Mouse (Mus musculus): ENCODE measurements around the gene Ptpn6. TPM values are rescaled to one million over a fixed set of nuclear protein-coding genes. Genes with fewer than 3 reads are reported as not detected.

Ptpn6 gene
- polyA plus RNA-seq, 1 experiment from 2014 or later: 6.1 TPM

- no peak for DNase-seq (ENCODE audit: low spot score)
- peak overlapping the region; percentile 76 for H3K4me3 ChIP-seq
- H3K27me3 ChIP-seq (ENCODE audit: low read depth, poor library complexity, severe bottlenecking): 0 out of 2 replicates have a peak, but pooled peaks cover 4% of the 10 kb centered on the region
- peaks cover 40% of the 10 kb centered on the region for H3K4me1 ChIP-seq
- 87% methylated on average over 7 of the region's 7 CpGs for WGBS
- H3K36me3 ChIP-seq: peaks cover 76% of the 10 kb centered on the region
- peak overlapping the region; percentile 96 for H3K27ac ChIP-seq (replicated peaks)
- H3K9me3 ChIP-seq (replicated peaks): no peaks in the 10 kb centered on the region
Observed at GRCm38 (mm10) chr6:124746654-124747632, 8.4 kb upstream of the Ptpn6 start.

GRCm38 (mm10) chr6:124746296-124746605 is 7.7 kb upstream of the Ptpn6 start:
- peaks cover 73% of the 10 kb centered on the region for H3K36me3 ChIP-seq
- H3K4me3 ChIP-seq: peak overlapping the region; percentile 76
- H3K27me3 ChIP-seq (ENCODE audit: low read depth, poor library complexity, severe bottlenecking): 0 out of 2 replicates have a peak, but pooled peaks cover 4% of the 10 kb centered on the region
- peaks cover 46% of the 10 kb centered on the region for H3K4me1 ChIP-seq
- WGBS: 20% methylated on average over 8 of the region's 8 CpGs
- H3K27ac ChIP-seq (replicated peaks): peak overlapping the region; percentile 96
- H3K9me3 ChIP-seq (replicated peaks): no peaks in the 10 kb centered on the region
- DNase-seq (ENCODE audit: low spot score): no peak

GRCm38 (mm10) chr6:124745490-124746295 is 7.2 kb upstream of the Ptpn6 start:
- Histone ChIP-seq H3K9me3 (replicated peaks) (no peaks in the 10 kb centered on the region), H3K4me1 (peaks cover 46% of the 10 kb centered on the region), H3K36me3 (peaks cover 70% of the 10 kb centered on the region), H3K27ac (replicated peaks) (peak overlapping the region; percentile 96), H3K4me3 (peak overlapping the region; percentile 76), H3K27me3 (ENCODE audit: low read depth, poor library complexity, severe bottlenecking) (0 out of 2 replicates have a peak, but pooled peaks cover 4% of the 10 kb centered on the region)
- peak; percentile 91 for DNase-seq (ENCODE audit: low spot score)
- WGBS: under 1% methylated on average over 85 of the region's 85 CpGs

- Histone ChIP-seq H3K27me3 (ENCODE audit: low read depth, poor library complexity, severe bottlenecking) (0 out of 2 replicates have a peak, but pooled peaks cover 4% of the 10 kb centered on the region), H3K4me1 (peaks cover 54% of the 10 kb centered on the region), H3K9me3 (replicated peaks) (no peaks in the 10 kb centered on the region), H3K27ac (replicated peaks) (peak overlapping the region; percentile 96), H3K4me3 (peak overlapping the region; percentile 76), H3K36me3 (peaks cover 65% of the 10 kb centered on the region)
- DNase-seq (ENCODE audit: low spot score): no peak
- WGBS: 70% methylated on average over 26 of the region's 26 CpGs
Observed at GRCm38 (mm10) chr6:124744755-124745321, 6.3 kb upstream of the Ptpn6 start.

- 0 out of 2 replicates have a peak, but pooled peaks cover 4% of the 10 kb centered on the region for H3K27me3 ChIP-seq (ENCODE audit: low read depth, poor library complexity, severe bottlenecking)
- H3K4me3 ChIP-seq: no peak overlapping the region
- H3K4me1 ChIP-seq: peaks cover 66% of the 10 kb centered on the region
- DNase-seq (ENCODE audit: low spot score): no peak
- no peaks in the 10 kb centered on the region for H3K9me3 ChIP-seq (replicated peaks)
- peaks cover 62% of the 10 kb centered on the region for H3K36me3 ChIP-seq
- 89% methylated on average over 8 of the region's 8 CpGs for WGBS
- no peak overlapping the region for H3K27ac ChIP-seq (replicated peaks)
Observed at GRCm38 (mm10) chr6:124743647-124744046, 5.1 kb upstream of the Ptpn6 start.

GRCm38 (mm10) chr6:124742839-124743514 is 4.5 kb upstream of the Ptpn6 start:
- H3K9me3 ChIP-seq (replicated peaks): no peaks in the 10 kb centered on the region
- peaks cover 72% of the 10 kb centered on the region for H3K4me1 ChIP-seq
- H3K36me3 ChIP-seq: peaks cover 57% of the 10 kb centered on the region
- H3K27ac ChIP-seq (replicated peaks): no peak overlapping the region
- WGBS: 91% methylated on average over 15 of the region's 15 CpGs
- no peak overlapping the region for H3K4me3 ChIP-seq
- 0 out of 2 replicates have a peak, but pooled peaks cover 4% of the 10 kb centered on the region for H3K27me3 ChIP-seq (ENCODE audit: low read depth, poor library complexity, severe bottlenecking)
- no peak for DNase-seq (ENCODE audit: low spot score)

GRCm38 (mm10) chr6:124741842-124742241 is 3.3 kb upstream of the Ptpn6 start:
- H3K9me3 ChIP-seq (replicated peaks): no peaks in the 10 kb centered on the region
- no peaks in the 10 kb centered on the region for H3K27me3 ChIP-seq (ENCODE audit: low read depth, poor library complexity, severe bottlenecking)
- peak overlapping the region; percentile 76 for H3K4me3 ChIP-seq
- peaks cover 70% of the 10 kb centered on the region for H3K4me1 ChIP-seq
- peak overlapping the region; percentile 95 for H3K27ac ChIP-seq (replicated peaks)
- peaks cover 45% of the 10 kb centered on the region for H3K36me3 ChIP-seq
- WGBS: 68% methylated on average over 3 of the region's 3 CpGs
- DNase-seq (ENCODE audit: low spot score): no peak

- peak within 1 kb of the TSS; percentile 76 for H3K4me3 ChIP-seq
- no peaks in the 10 kb centered on the region for H3K9me3 ChIP-seq (replicated peaks)
- H3K27ac ChIP-seq (replicated peaks): peak within 1 kb of the TSS; percentile 95
- under 1% methylated on average over 41 of the region's 41 CpGs for whole genome bisulfite sequencing
- H3K4me1 ChIP-seq: peaks cover 62% of the 10 kb centered on the region
- H3K27me3 ChIP-seq (ENCODE audit: low read depth, poor library complexity, severe bottlenecking): no peaks in the 10 kb centered on the region
- DNase-seq (ENCODE audit: low spot score): peak; percentile 96
- H3K36me3 ChIP-seq: peaks cover 41% of the 10 kb centered on the region
Observed at GRCm38 (mm10) chr6:124740888-124741761, 2.6 kb upstream of the Ptpn6 start, which contains the start of gene Grcc10. TSS of gene Grcc10 (minus strand) at chr6:124741374.

GRCm38 (mm10) chr6:124740211-124740887 is 1.8 kb upstream of the Ptpn6 start:
- Histone ChIP-seq H3K36me3 (peaks cover 41% of the 10 kb centered on the region), H3K9me3 (replicated peaks) (no peaks in the 10 kb centered on the region), H3K27ac (replicated peaks) (peak overlapping the region; percentile 95), H3K4me1 (peaks cover 55% of the 10 kb centered on the region), H3K27me3 (ENCODE audit: low read depth, poor library complexity, severe bottlenecking) (no peaks in the 10 kb centered on the region), H3K4me3 (peak overlapping the region; percentile 76)
- WGBS: under 1% methylated on average over 29 of the region's 29 CpGs
- DNase-seq (ENCODE audit: low spot score): no peak

- Histone ChIP-seq H3K4me3 (no peak overlapping the region), H3K36me3 (peaks cover 30% of the 10 kb centered on the region), H3K4me1 (peaks cover 46% of the 10 kb centered on the region), H3K27me3 (ENCODE audit: low read depth, poor library complexity, severe bottlenecking) (no peaks in the 10 kb centered on the region), H3K27ac (replicated peaks) (peak overlapping the region; percentile 55; the same call in 1 of the 2 replicates), H3K9me3 (replicated peaks) (no peaks in the 10 kb centered on the region)
- no peak for DNase-seq (ENCODE audit: low spot score)
- WGBS: 84% methylated on average over 10 of the region's 10 CpGs
Observed at GRCm38 (mm10) chr6:124739231-124739796, 800 bp upstream of the Ptpn6 start.
